Mouse (Mus musculus) CD8-positive naive resting alpha-beta T cell, adult 57 days (primary cell): ENCODE measurements around the gene Tnni3k. TPM values are rescaled to one million over a fixed set of nuclear protein-coding genes. Genes with fewer than 3 reads are reported as not detected.

Source experiments
- total RNA-seq: library from RNA; stranded (reverse); gene quantifications from one replicate; pipeline ENCODE4 v1.2.4, GENCODE M21; 2023

The Tnni3k gene
- not detected for total RNA-seq

DNA sequence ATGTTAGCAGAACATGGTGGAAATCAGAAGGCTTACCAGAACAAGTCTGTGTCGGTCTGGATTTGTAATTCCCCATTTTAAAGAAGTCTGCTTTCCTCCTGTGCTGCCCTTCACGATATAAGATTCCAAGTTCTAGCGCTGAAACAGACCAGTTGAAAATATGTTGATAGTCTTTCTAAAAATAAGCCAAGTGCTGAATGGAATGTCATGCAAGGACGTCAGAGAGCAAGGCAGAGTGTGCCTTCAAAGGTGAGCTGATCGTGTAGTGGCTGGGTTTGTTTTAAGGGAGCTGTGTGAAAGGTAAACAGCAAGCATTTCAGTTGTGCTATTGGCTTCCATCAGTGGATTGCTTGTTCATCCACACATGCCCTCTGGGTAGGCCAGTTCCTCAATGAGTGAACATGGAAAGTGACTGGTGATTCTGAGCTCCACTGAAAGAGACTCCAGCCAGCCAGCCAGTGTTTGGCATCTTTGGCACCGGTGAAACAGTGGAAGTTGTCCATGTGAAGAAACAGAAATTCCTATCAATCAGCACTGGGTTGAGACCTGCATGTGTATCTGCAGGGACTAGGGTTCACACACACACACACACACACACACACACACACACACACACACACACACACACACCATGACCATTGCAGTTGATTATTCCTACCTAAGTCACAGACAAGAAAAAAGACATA lies at the start of gene Tnni3k:
Gene Tnni3k (minus strand): TSS at position 177 of the 686 bp plus-strand sequence.

DNA sequence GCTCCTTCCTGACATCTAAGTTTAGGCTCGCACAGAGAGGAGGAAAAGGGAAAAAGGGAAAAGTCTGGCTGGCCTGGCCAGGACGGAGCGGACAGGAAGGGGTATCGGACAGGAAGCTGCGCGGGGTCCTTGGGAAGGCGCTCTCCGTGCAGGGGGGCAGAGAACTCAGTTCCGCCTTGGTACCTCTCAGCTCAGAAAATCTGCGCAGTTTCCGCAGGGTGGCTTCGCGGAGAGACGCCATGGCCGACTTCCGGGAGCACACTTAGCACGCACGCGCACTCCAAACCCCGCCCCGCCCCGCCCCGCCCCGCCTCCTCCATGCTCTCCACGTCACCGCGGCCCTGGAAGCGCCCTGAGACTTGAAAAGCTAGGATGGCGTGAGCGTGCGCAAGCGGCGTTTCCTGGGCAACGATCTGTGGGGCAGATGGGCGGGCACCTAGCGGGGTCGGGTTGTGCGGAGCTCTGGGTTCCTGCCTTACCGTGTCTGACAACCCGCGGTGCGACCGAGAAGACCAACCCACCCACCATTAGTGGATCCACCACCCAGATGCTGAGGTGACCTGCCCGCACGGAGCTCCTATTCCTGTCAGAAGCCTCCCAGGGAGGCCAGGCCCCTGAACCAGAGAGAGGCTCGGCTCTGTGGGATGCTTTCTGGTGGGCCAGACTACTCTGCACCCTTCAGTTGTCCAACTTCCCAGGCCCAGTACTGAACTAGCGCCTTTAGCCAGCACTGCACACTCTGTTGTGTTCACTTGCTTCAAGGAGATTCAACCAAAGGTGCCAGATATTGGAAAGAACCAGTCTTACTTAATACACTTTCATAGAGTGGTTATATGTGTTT lies 38.1 kb upstream of the Tnni3k start, which contains the start of the genes Fpgt and Lrriq3:
Gene Fpgt (minus strand): TSS at position 288 of the 841 bp plus-strand sequence.
Gene Lrriq3 (plus strand): TSS at position 319 of the 841 bp plus-strand sequence.

Other genes with a start within 250 kb of the Tnni3k start
- gene Fpgt, start 38.0 kb upstream of the Tnni3k start, total RNA-seq = 27.2 TPM
- gene Lrriq3, start 38.0 kb upstream of the Tnni3k start, total RNA-seq = not detected